Mouse (Mus musculus) stomach, postnatal 0 days (tissue): ENCODE measurements around the gene Gm44965. TPM values are rescaled to one million over a fixed set of nuclear protein-coding genes. Genes with fewer than 3 reads are reported as not detected.

Experiments used
- ATAC-seq: fragments of 200-750 bp; cut with Nextera tagmentation; 2 replicates; pipeline ENCODE4 v1.8.0; 2017; ENCODE audit not compliant: low FRiP score, low TSS enrichment
- DNase-seq: peaks from one replicate; pipeline ENCODE4 v3.0.0-alpha.2; 2016; ENCODE audit warnings: low spot score
- H3K27ac ChIP-seq: fragments of 300-500 bp; sonication (generic); replicated peaks from 2 replicates; pipeline ENCODE4 v1.5.1; 2014; ENCODE audit warnings: mild to moderate bottlenecking, control low read depth
- H3K27me3 ChIP-seq: fragments of 300-500 bp; sonication (generic); 2 replicates; pipeline ENCODE4 v1.6.1; 2014; ENCODE audit warnings: low read length; ENCODE audit not compliant: control insufficient read depth, insufficient read depth
- H3K36me3 ChIP-seq: fragments of 300-500 bp; sonication (generic); 2 replicates; pipeline ENCODE4 v1.6.1; 2014; ENCODE audit warnings: low read length, mixed read lengths; ENCODE audit not compliant: control insufficient read depth, insufficient read depth
- H3K4me1 ChIP-seq: fragments of 300-500 bp; sonication (generic); replicated peaks from 2 replicates; pipeline ENCODE4 v1.6.1; 2014; ENCODE audit warnings: antibody characterized with exemption; ENCODE audit not compliant: control insufficient read depth, insufficient read depth
- H3K4me2 ChIP-seq: fragments of 300-500 bp; sonication (generic); replicated peaks from 2 replicates; pipeline ENCODE4 v1.6.1; 2014; ENCODE audit warnings: low read depth, mild to moderate bottlenecking, control low read depth, moderate library complexity
- H3K4me3 ChIP-seq: fragments of 300-500 bp; sonication (generic); 2 replicates; pipeline ENCODE4 v1.5.1; 2014; ENCODE audit warnings: low read depth, low read length, control low read depth
- H3K9ac ChIP-seq: fragments of 300-500 bp; sonication (generic); 2 replicates; pipeline ENCODE4 v1.6.1; 2014; ENCODE audit warnings: mild to moderate bottlenecking, low read length, control low read depth, mixed read lengths
- H3K9me3 ChIP-seq: fragments of 300-500 bp; sonication (generic); 2 replicates; pipeline ENCODE4 v1.6.1; 2016; ENCODE audit warnings: low read length; ENCODE audit not compliant: control insufficient read depth
- CTCF ChIP-seq: IDR thresholded peaks from 2 replicates; pipeline ENCODE4 v1.5.1; 2016; ENCODE audit warnings: antibody characterized with exemption, low read depth, mild to moderate bottlenecking, moderate library complexity
- EP300 ChIP-seq: optimal IDR thresholded peaks from 2 replicates; pipeline ENCODE3; 2016; ENCODE audit warnings: antibody characterized with exemption
- WGBS: fragments of 180-500 bp; shearing (Covaris S2); extraction: QIAGEN DNeasy Blood & Tissue Kit; methylation state at CpG from one replicate; pipeline ENCODE4 v1.1.7; 2014; 5-methylcytosine and 5-hydroxymethylcytosine counted together
- polyA plus RNA-seq: library from polyadenylated mRNA; unstranded; fragments of >200 nt; fragmentation: Nextera tagmentation; extraction: Ambion mirVana; gene quantifications from 2 replicates; pipeline ENCODE4 v1.2.1, GENCODE M21; 2015

Gm44965 gene
- polyA plus RNA-seq, 1 experiment from 2014 or later = not detected

GRCm38 (mm10) chr6:48623460-48623859 lies 29.7 kb downstream of the Gm44965 start:
- H3K9me3 ChIP-seq = no peaks in the 10 kb centered on the region
- ATAC-seq = no peak
- H3K4me3 ChIP-seq = no peak overlapping the region
- H3K4me2 ChIP-seq = no peak overlapping the region
- no peak for DNase-seq
- no peak overlapping the region for H3K9ac ChIP-seq
- H3K4me1 ChIP-seq = 0 out of 2 replicates have a peak, but pooled peaks cover 2% of the 10 kb centered on the region
- TF ChIP-seq CTCF (peak; percentile 16; the same call in 1 of the 2 replicates), EP300 (no peak)
- WGBS = 57% methylated on average over 1 of the region's 1 CpGs
- no peaks in the 10 kb centered on the region for H3K27me3 ChIP-seq
- H3K36me3 ChIP-seq = peaks cover 17% of the 10 kb centered on the region
- H3K27ac ChIP-seq = no peak overlapping the region

GRCm38 (mm10) chr6:48626464-48626863 lies 32.7 kb downstream of the Gm44965 start, which contains the start of gene AI854703:
AI854703 (plus strand) TSS chr6:48626764.
- no peaks in the 10 kb centered on the region for H3K9me3 ChIP-seq
- TF ChIP-seq CTCF (no peak), EP300 (no peak)
- DNase-seq = no peak
- 41% methylated on average over 8 of the region's 8 CpGs for WGBS
- peak within 1 kb of the TSS; percentile 47 for H3K4me3 ChIP-seq
- no peaks in the 10 kb centered on the region for H3K27me3 ChIP-seq
- no peak for ATAC-seq
- H3K27ac ChIP-seq = no peak within 1 kb of the TSS
- peak within 1 kb of the TSS; percentile 53 for H3K9ac ChIP-seq
- H3K4me2 ChIP-seq = peak within 1 kb of the TSS; percentile 80
- H3K4me1 ChIP-seq = peaks cover 8% of the 10 kb centered on the region; the same call in 1 of the 2 replicates
- no peaks in the 10 kb centered on the region for H3K36me3 ChIP-seq

DNA sequence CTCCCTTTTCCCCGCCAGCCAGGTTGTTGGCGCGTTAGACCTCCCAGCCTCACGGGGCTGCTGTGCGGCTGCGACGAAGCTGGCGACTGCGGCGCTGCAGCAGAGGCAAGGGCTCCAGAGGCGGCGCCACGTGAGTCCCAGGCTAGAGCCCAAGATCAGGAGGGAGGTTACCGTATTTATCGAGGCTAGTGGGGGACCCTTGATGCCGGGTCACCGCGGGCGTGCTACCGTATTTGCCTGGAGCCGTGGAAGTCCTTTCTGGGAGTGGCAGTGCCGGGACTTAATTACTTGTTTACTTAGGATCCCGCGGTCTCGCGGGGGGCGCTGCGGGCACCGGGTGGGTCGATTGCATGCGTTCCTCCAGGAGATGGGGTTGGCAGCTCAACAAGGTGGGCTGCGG lies 33.2 kb downstream of the Gm44965 start:
- ATAC-seq (peak; percentile 28; the same call in 1 of the 2 replicates), DNase-seq (peak; percentile 47)
- H3K9me3 ChIP-seq = no peaks in the 10 kb centered on the region
- peak overlapping the region; percentile 53 for H3K9ac ChIP-seq
- peak overlapping the region; percentile 80 for H3K4me2 ChIP-seq
- H3K27me3 ChIP-seq = no peaks in the 10 kb centered on the region
- no peak overlapping the region for H3K27ac ChIP-seq
- peaks cover 8% of the 10 kb centered on the region; the same call in 1 of the 2 replicates for H3K4me1 ChIP-seq
- TF ChIP-seq EP300 (no peak), CTCF (0 out of 2 replicates have a peak, but pooled peaks have one; percentile 34)
- under 1% methylated on average over 32 of the region's 32 CpGs for WGBS
- no peaks in the 10 kb centered on the region for H3K36me3 ChIP-seq
- peak overlapping the region; percentile 47 for H3K4me3 ChIP-seq

DNA sequence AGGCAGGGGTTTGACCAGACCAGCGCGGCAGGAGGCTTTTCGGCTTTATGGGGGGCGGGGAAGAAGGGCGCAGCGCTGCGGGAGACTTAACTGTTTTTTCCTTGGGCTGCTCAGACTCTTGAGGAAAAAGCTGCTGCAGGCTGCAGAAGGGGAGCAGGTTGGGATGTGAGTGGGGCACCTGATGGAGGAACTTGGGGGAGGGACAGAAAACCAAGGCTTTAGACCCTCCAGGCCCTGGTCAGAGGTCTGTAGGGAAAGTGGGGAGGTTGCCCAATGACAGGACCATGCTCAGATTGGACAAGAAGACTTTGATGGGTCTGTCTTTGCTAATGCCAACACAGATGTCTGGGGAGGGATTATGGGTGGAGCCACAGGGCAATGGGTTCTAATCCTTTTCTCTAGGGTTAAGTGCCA lies 33.8 kb downstream of the Gm44965 start:
- no peaks in the 10 kb centered on the region for H3K27me3 ChIP-seq
- H3K4me3 ChIP-seq = peak overlapping the region; percentile 47
- no peak overlapping the region for H3K27ac ChIP-seq
- WGBS = 2% methylated on average over 7 of the region's 7 CpGs
- H3K9ac ChIP-seq = peak overlapping the region; percentile 53
- ATAC-seq = no peak
- TF ChIP-seq EP300 (no peak), CTCF (no peak)
- no peak for DNase-seq
- peak overlapping the region; percentile 80 for H3K4me2 ChIP-seq
- peaks cover 8% of the 10 kb centered on the region; the same call in 1 of the 2 replicates for H3K4me1 ChIP-seq
- no peaks in the 10 kb centered on the region for H3K9me3 ChIP-seq
- no peaks in the 10 kb centered on the region for H3K36me3 ChIP-seq

GRCm38 (mm10) chr6:48628377-48628776 lies 34.6 kb downstream of the Gm44965 start:
- Histone ChIP-seq H3K4me3 (no peak overlapping the region), H3K9ac (no peak overlapping the region), H3K27me3 (no peaks in the 10 kb centered on the region), H3K4me1 (peaks cover 8% of the 10 kb centered on the region; the same call in 1 of the 2 replicates), H3K9me3 (no peaks in the 10 kb centered on the region), H3K4me2 (no peak overlapping the region), H3K36me3 (no peaks in the 10 kb centered on the region), H3K27ac (no peak overlapping the region)
- DNase-seq (no peak), ATAC-seq (no peak)
- TF ChIP-seq CTCF = no peak
- TF ChIP-seq EP300 = no peak
- WGBS = 72% methylated on average over 3 of the region's 3 CpGs

DNA sequence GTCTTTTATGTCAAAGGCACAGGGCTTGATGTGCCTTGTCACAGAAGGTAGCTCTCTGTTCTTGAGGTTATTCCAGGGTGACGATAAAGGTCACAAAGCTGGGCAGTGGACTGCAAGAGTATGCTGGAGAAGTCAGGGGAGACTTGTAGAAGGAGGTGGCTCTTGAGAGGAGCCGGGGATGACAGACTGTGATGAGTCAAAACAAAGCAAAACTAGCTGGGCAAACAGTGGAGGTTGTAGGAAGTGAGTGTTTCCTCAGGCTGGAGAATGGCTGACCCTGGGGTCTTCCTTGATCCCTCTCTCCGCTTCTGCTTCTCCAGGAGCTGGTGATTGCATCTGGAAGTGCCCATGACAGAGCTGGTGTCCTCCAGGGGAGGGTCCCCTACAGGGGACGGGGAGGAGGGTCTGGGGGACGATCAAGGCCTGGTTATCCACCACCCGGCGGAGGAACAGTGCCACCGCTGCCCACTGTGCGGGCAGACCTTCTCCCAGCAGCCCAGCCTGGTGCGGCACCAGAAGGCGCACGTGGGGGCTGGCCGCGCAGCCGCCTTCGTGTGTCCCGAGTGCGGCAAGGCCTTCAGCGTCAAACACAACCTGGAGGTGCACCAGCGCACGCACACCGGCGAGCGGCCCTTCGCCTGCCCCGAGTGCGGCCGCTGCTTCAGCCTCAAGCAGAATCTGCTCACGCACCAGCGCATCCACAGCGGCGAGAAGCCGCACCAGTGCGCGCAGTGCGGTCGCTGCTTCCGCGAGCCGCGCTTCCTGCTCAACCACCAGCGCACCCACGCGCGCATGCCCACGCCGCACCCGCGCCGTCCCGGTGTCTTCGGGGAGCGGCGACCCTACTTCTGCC lies 35.3 kb downstream of the Gm44965 start:
- peak overlapping the region; percentile 47; the same call in 1 of the 2 replicates for H3K9ac ChIP-seq
- WGBS = 8% methylated on average over 54 of the region's 54 CpGs
- H3K9me3 ChIP-seq = no peaks in the 10 kb centered on the region
- peak overlapping the region; percentile 36 for H3K4me3 ChIP-seq
- ATAC-seq (peak; percentile 19; the same call in 1 of the 2 replicates), DNase-seq (no peak)
- no peaks in the 10 kb centered on the region for H3K36me3 ChIP-seq
- H3K4me2 ChIP-seq = peak overlapping the region; percentile 68
- no peaks in the 10 kb centered on the region for H3K27me3 ChIP-seq
- peaks cover 8% of the 10 kb centered on the region; the same call in 1 of the 2 replicates for H3K4me1 ChIP-seq
- no peak for TF ChIP-seq CTCF
- H3K27ac ChIP-seq = no peak overlapping the region
